Mouse (Mus musculus) testis, postnatal 14 days (tissue): ENCODE results near the gene Trim41.
"Not testable (repeated sequence)": the region's sequence is repeated elsewhere in the genome, so short reads cannot be mapped to it uniquely, and the experiment has no call there.

Source experiments
- DNase-seq: peaks from one replicate; pipeline ENCODE4 v3.0.0; 2021; ENCODE audit warnings: low spot score

Gene Trim41

DNA sequence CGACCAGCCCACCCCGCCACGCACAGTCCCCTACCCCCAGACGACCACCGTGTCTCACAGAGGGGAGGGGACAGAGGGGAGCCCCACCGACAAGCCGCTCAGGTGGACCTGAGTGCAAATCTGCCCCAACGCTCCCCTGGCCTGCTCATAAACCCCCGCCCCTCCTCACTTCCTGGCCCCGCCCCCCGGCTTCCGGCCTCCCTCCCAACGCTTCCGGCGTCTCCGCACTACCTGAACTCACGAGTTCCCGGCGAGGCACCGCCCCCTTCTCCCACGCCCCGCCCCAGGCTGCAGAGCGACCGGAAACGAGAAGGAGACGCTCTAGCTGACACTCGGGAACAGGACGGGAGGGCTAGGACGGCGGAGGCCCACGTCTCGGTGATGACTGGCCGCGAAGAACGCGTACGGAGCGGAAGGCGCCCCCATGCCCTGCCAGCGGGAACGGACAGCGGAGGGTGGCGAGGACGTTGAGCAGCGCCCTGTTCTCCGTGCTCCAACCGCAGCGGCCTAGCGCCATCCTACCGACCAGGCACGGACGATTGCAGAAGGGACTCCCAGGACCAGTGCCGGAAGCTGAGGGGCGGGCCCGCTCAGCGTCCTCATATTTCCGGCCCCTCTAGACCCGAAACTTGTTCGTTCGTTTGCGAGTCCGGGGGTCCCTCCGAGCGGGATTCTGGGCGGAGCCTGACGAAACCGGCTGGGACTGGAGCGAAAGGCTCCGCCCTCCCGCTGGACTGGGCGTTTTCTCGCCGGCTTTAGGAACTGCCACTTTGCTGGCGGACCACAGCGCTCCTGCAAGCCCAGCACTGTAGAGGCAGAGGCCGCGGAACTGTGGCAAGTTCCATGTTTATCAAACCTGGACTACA lies at the start of gene Trim41:
TSS of gene Trim41 (minus strand) at position 554 of the 866 bp plus-strand sequence.
- peak; percentile 100 for DNase-seq

DNA sequence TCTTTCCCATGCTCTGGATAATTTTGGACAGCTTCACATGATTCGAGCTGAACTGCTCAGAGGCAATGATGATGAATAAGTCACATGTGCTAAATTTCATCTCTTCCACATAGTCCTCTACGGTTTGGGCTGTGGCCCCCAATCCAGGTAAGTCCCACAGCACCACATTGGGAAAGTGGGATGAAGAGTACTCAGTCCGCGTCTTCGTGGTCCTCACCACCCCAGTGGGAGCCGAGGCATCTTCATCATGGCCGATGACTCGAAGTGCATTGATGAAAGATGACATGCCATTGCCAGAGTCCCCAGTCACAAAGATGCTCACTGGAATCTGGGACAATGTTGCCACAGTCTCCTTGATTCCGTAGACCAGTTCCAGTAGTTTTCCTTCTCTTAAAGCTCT lies 49.3 kb upstream of the Trim41 start:
- no peak for DNase-seq

DNA sequence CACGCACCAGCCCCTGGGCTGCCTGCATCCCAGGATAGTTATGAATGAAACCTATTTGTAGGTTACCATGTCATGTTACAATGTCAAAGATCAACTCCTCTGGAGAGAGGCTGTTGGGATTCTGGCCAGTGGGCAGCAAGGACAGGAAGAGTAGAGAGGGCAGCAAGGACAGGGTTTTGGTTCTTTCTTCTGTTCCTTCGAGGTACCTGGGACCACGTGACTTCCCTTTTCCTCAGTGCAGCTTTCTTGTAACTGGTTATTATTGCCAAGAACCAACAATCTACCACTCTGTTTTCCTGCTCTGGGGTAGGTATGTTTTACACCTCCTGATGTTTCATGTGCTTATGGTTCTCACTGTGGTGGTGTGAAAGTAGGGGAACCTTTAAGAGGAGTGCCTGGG lies 46.7 kb upstream of the Trim41 start:
- DNase-seq, result no peak

DNA sequence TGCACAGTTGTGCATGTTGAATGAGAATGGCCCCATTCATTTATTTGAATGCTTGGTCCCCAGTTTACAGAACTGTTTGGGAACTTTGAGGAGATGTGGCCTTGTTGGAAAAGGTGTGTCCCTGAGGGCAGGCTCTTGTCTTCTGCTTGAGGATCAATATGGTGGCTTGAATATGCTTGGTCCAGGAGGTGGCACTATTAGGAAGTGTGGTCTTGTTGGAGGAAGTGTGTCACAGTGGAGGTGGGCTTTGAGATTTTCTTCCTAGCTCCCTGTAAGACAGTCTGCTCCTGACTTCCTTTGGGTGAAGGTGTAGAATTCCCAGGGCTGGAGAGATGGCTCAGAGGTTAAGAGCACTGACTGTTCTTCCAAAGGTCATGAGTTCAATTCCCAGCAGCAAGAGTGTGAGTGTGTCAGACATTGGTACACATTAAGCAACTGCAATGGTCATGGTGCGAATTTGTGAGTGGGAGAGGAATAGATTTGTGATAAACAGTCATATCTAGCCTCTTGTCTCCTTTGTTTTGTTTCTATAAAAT lies 45.7 kb upstream of the Trim41 start:
- no peak for DNase-seq

GRCm38 (mm10) chr11:48859014-48859413 lies 41.9 kb upstream of the Trim41 start:
- no peak for DNase-seq

GRCm38 (mm10) chr11:48853474-48854180 lies 36.5 kb upstream of the Trim41 start:
- DNase-seq, result peak; percentile 68

- DNase-seq, result no peak
Measured at GRCm38 (mm10) chr11:48852624-48853473, 35.7 kb upstream of the Trim41 start.

DNA sequence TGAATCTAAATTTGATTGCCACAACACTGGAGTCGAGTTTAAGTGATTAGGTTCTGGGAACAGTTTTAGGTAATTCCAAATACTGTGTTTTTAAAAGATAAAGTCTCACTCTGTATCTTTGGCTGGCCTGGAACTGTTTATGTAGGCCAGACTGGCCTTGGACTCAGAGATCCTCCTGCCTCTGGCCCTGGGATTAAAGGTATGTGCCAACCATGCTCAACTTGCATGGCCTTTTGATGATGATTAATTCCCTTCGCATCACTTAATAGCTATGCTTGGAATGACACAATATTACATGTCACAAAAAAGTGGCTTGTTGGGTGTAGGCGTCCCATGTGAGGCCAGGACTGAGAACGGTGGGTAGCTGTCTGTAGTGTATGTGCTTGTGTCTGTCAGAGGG lies 35.0 kb upstream of the Trim41 start:
- DNase-seq, result no peak

GRCm38 (mm10) chr11:48851270-48851995 lies 34.3 kb upstream of the Trim41 start:
- DNase-seq, result no peak

DNA sequence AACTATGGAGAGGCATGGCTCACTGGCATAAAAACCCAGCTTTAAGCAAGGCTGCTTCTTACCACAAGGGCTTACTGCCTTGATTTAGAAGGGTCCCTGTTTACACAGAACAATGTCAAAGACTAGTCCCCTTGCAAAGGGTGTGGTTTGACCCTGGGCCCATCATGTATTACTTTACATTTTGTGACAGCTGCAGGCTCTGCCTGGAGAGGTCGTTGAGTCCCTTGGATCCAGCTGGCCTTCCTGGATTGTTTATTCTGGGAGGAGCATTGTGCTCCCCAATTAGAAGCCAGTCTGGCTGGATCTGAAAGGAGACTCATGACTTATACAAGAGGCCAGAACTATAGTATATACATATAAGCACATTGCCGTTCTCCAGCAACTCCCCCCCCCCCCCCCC lies 33.1 kb upstream of the Trim41 start:
- DNase-seq, result no peak

DNA sequence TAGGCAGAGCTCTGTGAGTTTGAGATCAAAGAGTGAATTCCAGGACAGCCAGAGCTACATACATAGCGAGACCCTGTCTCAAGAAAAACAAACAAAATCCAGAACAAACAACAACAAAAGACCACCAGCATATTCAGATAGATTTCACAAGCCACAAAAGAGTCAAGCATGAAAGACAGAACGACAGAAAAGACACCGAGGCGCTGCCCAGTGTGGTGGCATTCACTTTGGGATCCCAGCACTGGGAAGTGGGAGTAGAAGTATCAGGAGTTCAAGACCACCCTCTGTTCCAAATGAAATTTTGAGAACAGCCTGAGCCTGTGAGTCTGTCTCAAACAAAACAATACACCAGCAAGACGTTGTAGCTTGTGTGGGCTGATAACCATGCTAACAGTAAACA lies 29.7 kb upstream of the Trim41 start:
- no peak for DNase-seq

GRCm38 (mm10) chr11:48846362-48846761 lies 29.2 kb upstream of the Trim41 start:
- DNase-seq, result not testable (repeated sequence)

DNA sequence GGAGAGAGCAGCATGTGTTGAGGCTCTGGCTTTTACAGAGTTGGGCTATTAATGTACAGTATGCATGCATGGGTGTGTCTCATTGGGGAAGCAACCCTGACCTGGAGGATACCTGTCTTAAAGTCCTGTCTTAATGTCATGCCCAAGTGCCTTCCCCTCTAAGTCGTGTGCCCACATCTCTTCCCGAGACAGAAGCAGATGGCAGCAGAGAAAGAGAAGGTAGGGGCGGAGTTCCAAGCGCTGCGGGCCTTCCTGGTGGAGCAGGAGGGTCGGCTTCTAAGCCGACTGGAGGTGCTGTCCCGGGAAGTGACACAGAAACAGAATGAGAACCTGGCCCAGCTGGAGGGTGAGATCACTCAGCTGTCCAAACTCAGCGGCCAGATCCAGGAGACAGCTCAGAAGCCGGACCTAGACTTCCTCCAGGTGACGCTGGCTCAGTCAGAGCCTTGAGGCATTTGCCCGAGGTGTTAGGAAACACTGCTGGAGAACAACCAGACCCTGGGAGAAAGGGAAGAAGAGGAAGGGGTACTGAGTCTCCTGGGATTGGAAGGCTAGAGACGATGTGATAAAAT lies 28.2 kb upstream of the Trim41 start:
- DNase-seq, result no peak

DNA sequence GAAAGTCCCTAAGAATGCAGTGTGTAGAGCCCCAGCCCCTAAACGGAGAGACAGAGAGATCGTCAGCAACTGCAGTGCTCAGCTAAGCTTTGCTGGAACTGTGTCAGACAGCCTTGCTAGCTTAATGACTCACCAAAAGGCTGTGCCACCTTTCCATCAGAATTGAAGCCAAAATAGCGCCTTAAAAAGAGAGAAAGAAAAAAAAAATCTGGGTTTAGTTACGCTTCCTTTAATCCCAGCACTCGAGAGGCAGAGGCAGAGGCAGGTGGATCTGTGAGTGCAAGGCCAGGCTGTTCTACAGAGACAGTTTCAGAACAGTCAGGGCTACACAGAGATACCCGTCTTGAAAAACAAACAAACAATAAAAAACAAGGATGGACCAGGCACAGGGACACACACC lies 27.2 kb upstream of the Trim41 start:
- DNase-seq, result no peak

- no peak for DNase-seq
Measured at GRCm38 (mm10) chr11:48843202-48843601, 26.0 kb upstream of the Trim41 start.

GRCm38 (mm10) chr11:48842378-48842792 lies 25.2 kb upstream of the Trim41 start:
- DNase-seq, result no peak

- no peak for DNase-seq
Measured at GRCm38 (mm10) chr11:48841213-48841612, 24.1 kb upstream of the Trim41 start.

GRCm38 (mm10) chr11:48840805-48841204 lies 23.7 kb upstream of the Trim41 start:
- no peak for DNase-seq

DNA sequence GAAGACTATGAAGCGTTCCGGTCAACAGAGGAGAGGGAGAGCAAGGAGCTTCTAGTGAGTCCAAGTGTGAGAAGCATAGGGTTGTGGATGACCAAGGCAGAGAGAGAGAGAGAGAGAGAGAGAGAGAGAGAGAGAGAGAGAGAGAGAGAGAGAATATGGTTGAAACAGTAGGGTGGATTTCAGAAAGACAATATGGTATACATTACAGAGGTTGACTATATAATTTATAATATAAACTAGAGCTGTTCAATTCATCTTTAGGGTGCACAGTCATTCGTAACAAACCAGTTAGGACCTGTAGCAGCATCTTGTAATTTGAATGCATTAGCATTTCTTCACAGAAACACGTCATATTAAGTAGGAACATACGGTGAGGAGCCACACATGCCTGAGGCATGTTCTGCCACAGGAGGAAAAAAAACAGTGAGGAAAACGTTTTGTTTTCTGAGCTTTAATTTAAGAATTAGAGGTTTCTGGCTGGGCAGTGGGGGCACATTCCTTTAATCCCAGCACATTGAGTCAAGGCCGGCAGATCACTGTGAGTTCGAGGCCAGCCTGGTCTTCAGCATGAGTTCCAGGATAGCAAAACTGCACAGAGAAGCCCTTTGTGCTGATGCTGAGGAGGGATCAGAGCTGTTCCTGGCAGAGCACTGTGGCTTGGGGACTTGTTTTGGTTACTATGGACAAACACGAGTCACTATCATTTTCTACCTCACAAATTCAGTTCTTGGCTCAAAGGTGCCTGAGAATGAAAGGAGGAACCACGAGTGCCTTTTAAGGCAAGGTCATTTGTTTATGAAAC lies 21.9 kb upstream of the Trim41 start:
- DNase-seq, result no peak

- peak; percentile 79 for DNase-seq
Measured at GRCm38 (mm10) chr11:48838181-48838797, 21.1 kb upstream of the Trim41 start.
